Mouse (Mus musculus): ENCODE measurements around the gene Pla2g6. TPM values are rescaled to one million over a fixed set of nuclear protein-coding genes. Genes with fewer than 3 reads are reported as not detected.

The Pla2g6 gene
- total and polyA plus RNA-seq, 3 experiments, result 9.3 to 20.9 (median 14.8) TPM

GRCm38 (mm10) chr15:79377681-79378080 is 49.5 kb upstream of the Pla2g6 start:
- no peaks in the 10 kb centered on the region for H3K9me3 ChIP-seq (replicated peaks; ENCODE audit: low read length)
- no peaks in the 10 kb centered on the region for H3K27me3 ChIP-seq (replicated peaks)
- peaks cover 20 to 29% of the 10 kb centered on the region in 2 experiments for H3K4me1 ChIP-seq (ENCODE audit: control insufficient read depth in 1 of 2, insufficient read depth in 2 of 2)
- in situ Hi-C loops (cut with MboI; ENCODE audit: low pct_ligation_motif_present, low pct_unique_long_range_greater_than_20kb, low sequenced_read_pairs), result no loop called here
- no peak for TF ChIP-seq NELFE (IDR thresholded peaks at IDR 0.05; ENCODE audit: low read depth, low read length)
- no peak for TF ChIP-seq ETS1 (conservative IDR thresholded peaks at IDR 0.05; ENCODE audit: low read depth, low read length)
- no peak for TF ChIP-seq EP300 (IDR thresholded peaks at IDR 0.05; ENCODE audit: low read length)
- no peak for TF ChIP-seq E2F4 (IDR thresholded peaks at IDR 0.05; ENCODE audit: insufficient replicate concordance, low read depth, low read length)
- no peak overlapping the region for H3K4me3 ChIP-seq (replicated peaks in 1 of 3; ENCODE audit: low read depth in 2 of 3, low read length in 2 of 3, poor library complexity in 1 of 3)
- H3K27ac ChIP-seq (ENCODE audit: insufficient read depth, low read depth), result no peak overlapping the region
- DNase-seq (ENCODE audit: extremely low read depth), result no peak
- peaks cover 3% of the 10 kb centered on the region for H3K79me2 ChIP-seq (replicated peaks; ENCODE audit: control insufficient read depth, extremely low read depth, insufficient read depth, poor library complexity, severe bottlenecking)
- H3K4me2 ChIP-seq (ENCODE audit: insufficient read depth, low read depth, poor library complexity, severe bottlenecking), result no peak overlapping the region
- dilution Hi-C loops (cut with MboI; ENCODE audit: extremely low pct_ligation_motif_present, extremely low pct_unique_long_range_greater_than_20kb, low sequenced_read_pairs), result no loop called here
- no peak overlapping the region for H3K9ac ChIP-seq (ENCODE audit: insufficient read depth, low read depth)
- H3K36me3 ChIP-seq (replicated peaks in 1 of 2; ENCODE audit: control insufficient read depth in 1 of 2, insufficient read depth in 1 of 2, low read length in 1 of 2), result peaks cover 47 to 77% of the 10 kb centered on the region in 2 experiments

GRCm38 (mm10) chr15:79374760-79375159 is 46.6 kb upstream of the Pla2g6 start:
- in situ Hi-C loops (cut with MboI; ENCODE audit: low pct_ligation_motif_present, low pct_unique_long_range_greater_than_20kb, low sequenced_read_pairs) (no loop called here), dilution Hi-C loops (cut with MboI; ENCODE audit: extremely low pct_ligation_motif_present, extremely low pct_unique_long_range_greater_than_20kb, low sequenced_read_pairs) (no loop called here)
- H3K27me3 ChIP-seq (replicated peaks), result no peaks in the 10 kb centered on the region
- H3K4me1 ChIP-seq (ENCODE audit: control insufficient read depth in 1 of 2, insufficient read depth in 2 of 2), result peaks cover under 1 to 8% of the 10 kb centered on the region in 2 experiments; a peak in 3 of 4 replicates
- H3K27ac ChIP-seq (ENCODE audit: insufficient read depth, low read depth), result no peak overlapping the region
- H3K9me3 ChIP-seq (replicated peaks; ENCODE audit: low read length), result no peaks in the 10 kb centered on the region
- H3K4me3 ChIP-seq (replicated peaks in 1 of 3; ENCODE audit: low read depth in 2 of 3, low read length in 2 of 3, poor library complexity in 1 of 3), result no peak overlapping the region
- H3K4me2 ChIP-seq (ENCODE audit: insufficient read depth, low read depth, poor library complexity, severe bottlenecking), result no peak overlapping the region
- peaks cover 67 to 93% of the 10 kb centered on the region in 2 experiments for H3K36me3 ChIP-seq (replicated peaks in 1 of 2; ENCODE audit: control insufficient read depth in 1 of 2, insufficient read depth in 1 of 2, low read length in 1 of 2)
- no peak for DNase-seq (ENCODE audit: extremely low read depth)
- no peak for TF ChIP-seq USF1 (IDR thresholded peaks at IDR 0.05; ENCODE audit: low read depth, low read length)
- TF ChIP-seq ZNF384 (IDR thresholded peaks at IDR 0.05; ENCODE audit: low read depth, low read length), result no peak
- no peak for TF ChIP-seq HCFC1 (IDR thresholded peaks at IDR 0.05; ENCODE audit: low read depth, low read length)
- TF ChIP-seq ZMIZ1 (IDR thresholded peaks at IDR 0.05; ENCODE audit: low read depth, low read length), result no peak
- TF ChIP-seq MAFK (IDR thresholded peaks at IDR 0.05; ENCODE audit: insufficient replicate concordance, low read length), result no peak
- TF ChIP-seq JUN (IDR thresholded peaks at IDR 0.05; ENCODE audit: insufficient read depth, low read depth, low read length), result no peak
- TF ChIP-seq TBP (conservative IDR thresholded peaks at IDR 0.05; ENCODE audit: low read depth, low read length), result no peak
- TF ChIP-seq NELFE (IDR thresholded peaks at IDR 0.05; ENCODE audit: low read depth, low read length), result no peak
- no peak for TF ChIP-seq NRF1 (IDR thresholded peaks at IDR 0.05; ENCODE audit: low read depth, low read length)
- TF ChIP-seq E2F4 (IDR thresholded peaks at IDR 0.05; ENCODE audit: insufficient replicate concordance, low read depth, low read length), result no peak
- TF ChIP-seq POLR2A (IDR thresholded peaks at IDR 0.05; ENCODE audit: low read depth, low read length), result no peak
- TF ChIP-seq KAT2A (IDR thresholded peaks at IDR 0.05; ENCODE audit: insufficient replicate concordance, low read length), result no peak
- no peak for TF ChIP-seq RCOR1 (conservative IDR thresholded peaks at IDR 0.05; ENCODE audit: low read depth, low read length)
- no peak overlapping the region for H3K9ac ChIP-seq (ENCODE audit: insufficient read depth, low read depth)
- no peaks in the 10 kb centered on the region; the same call in 1 of the 2 replicates for H3K79me2 ChIP-seq (replicated peaks; ENCODE audit: control insufficient read depth, extremely low read depth, insufficient read depth, poor library complexity, severe bottlenecking)
